28 mouse cellular contexts compared by ENCODE assay signal in genomic region chr8:44418003-44418402, GRCm38 (mm10).
"Had no signal": no experiment of that assay in that cellular context is flagged by ENCODE, and none has a peak within 500 bp of the region (broad histone marks: within the 10 kb centered on the region; RNA-seq: fewer than 3 reads in every experiment).

No protein-coding gene starts in this region.

- H3K27me3 ChIP-seq: embryonic facial prominence, embryonic 12.5 days; embryonic facial prominence, embryonic 13.5 days; embryonic facial prominence, embryonic 15.5 days; forebrain, embryonic 12.5 days; forebrain, embryonic 13.5 days; forebrain, embryonic 15.5 days had no signal

- H3K9ac ChIP-seq: embryonic facial prominence, embryonic 12.5 days; embryonic facial prominence, embryonic 13.5 days; embryonic facial prominence, embryonic 15.5 days; forebrain, embryonic 12.5 days; forebrain, embryonic 13.5 days; forebrain, embryonic 15.5 days; forebrain, postnatal 0 days had no signal

- H3K4me1 ChIP-seq: embryonic facial prominence, embryonic 10.5 days; embryonic facial prominence, embryonic 12.5 days; embryonic facial prominence, embryonic 13.5 days; embryonic facial prominence, embryonic 15.5 days; forebrain, embryonic 10.5 days; forebrain, embryonic 12.5 days; forebrain, embryonic 13.5 days; forebrain, embryonic 15.5 days had no signal

- H3K4me2 ChIP-seq: embryonic facial prominence, embryonic 12.5 days; embryonic facial prominence, embryonic 13.5 days; embryonic facial prominence, embryonic 15.5 days; forebrain, embryonic 12.5 days; forebrain, embryonic 13.5 days; forebrain, embryonic 15.5 days had no signal

- DNase-seq: cerebellum, adult 2 months; cerebellum, adult 8-10 months; cerebellum, adult 9-10 months; cerebellum, adult 9-11 months; cerebellum, postnatal 10 days; cerebellum, postnatal 14 days; cerebellum, postnatal 25 days; cerebellum, postnatal 36 days; embryo, embryonic 11 days; forebrain, postnatal 0 days; gastrocnemius, adult 2 months; gastrocnemius, postnatal 10 days; gastrocnemius, postnatal 14 days; gastrocnemius, postnatal 25 days; gastrocnemius, postnatal 36 days; heart, adult 11 months; heart, adult 18-20 months had no signal

- ATAC-seq: forebrain, embryonic 13.5 days; forebrain, embryonic 14.5 days; forebrain, embryonic 15.5 days; forebrain, embryonic 16.5 days; forebrain, postnatal 0 days had no signal

- H3K36me3 ChIP-seq: embryonic facial prominence, embryonic 10.5 days; embryonic facial prominence, embryonic 12.5 days; embryonic facial prominence, embryonic 13.5 days; embryonic facial prominence, embryonic 15.5 days; forebrain, embryonic 10.5 days; forebrain, embryonic 12.5 days; forebrain, embryonic 15.5 days had no signal

- H3K4me3 ChIP-seq: embryonic facial prominence, embryonic 10.5 days; embryonic facial prominence, embryonic 12.5 days; embryonic facial prominence, embryonic 13.5 days; embryonic facial prominence, embryonic 15.5 days; erythroblast, embryonic 14.5 days; forebrain, embryonic 10.5 days; forebrain, embryonic 12.5 days; forebrain, embryonic 13.5 days; forebrain, embryonic 15.5 days; gastrocnemius, adult 2 months had no signal

- H3K27ac ChIP-seq: embryonic facial prominence, embryonic 10.5 days; embryonic facial prominence, embryonic 12.5 days; embryonic facial prominence, embryonic 13.5 days; embryonic facial prominence, embryonic 15.5 days; forebrain, embryonic 10.5 days; forebrain, embryonic 12.5 days; forebrain, embryonic 13.5 days; forebrain, embryonic 15.5 days; gastrocnemius, adult 2 months had no signal

- H3K9me3 ChIP-seq: embryonic facial prominence, embryonic 10.5 days; embryonic facial prominence, embryonic 12.5 days; embryonic facial prominence, embryonic 13.5 days; embryonic facial prominence, embryonic 15.5 days; forebrain, embryonic 10.5 days; forebrain, embryonic 12.5 days; forebrain, embryonic 13.5 days; forebrain, embryonic 15.5 days had no signal
